Mouse (Mus musculus) bone marrow macrophage, adult 2 months (primary cell): ENCODE data around the gene Gse1. TPM values are rescaled to one million over a fixed set of nuclear protein-coding genes. Genes with fewer than 3 reads are reported as not detected.

Experiments used
- H3K27ac ChIP-seq: 2 replicates; pipeline ENCODE4 v1.5.1; 2012; ENCODE audit warnings: low read depth, low read length; ENCODE audit not compliant: insufficient read depth
- H3K4me1 ChIP-seq: 2 replicates; pipeline ENCODE4 v1.6.1; 2012; ENCODE audit warnings: low read length; ENCODE audit not compliant: control insufficient read depth, insufficient read depth
- H3K4me3 ChIP-seq: 2 replicates; pipeline ENCODE4 v1.5.1; 2012; ENCODE audit warnings: mild to moderate bottlenecking, low read length, moderate library complexity; ENCODE audit not compliant: insufficient read depth
- CTCF ChIP-seq: IDR thresholded peaks from 2 replicates; pipeline ENCODE4 v1.5.1; 2012; ENCODE audit warnings: low read depth, mild to moderate bottlenecking, low read length, moderate library complexity
- POLR2A ChIP-seq: IDR thresholded peaks from 2 replicates; pipeline ENCODE4 v1.6.1; 2012; ENCODE audit warnings: mild to moderate bottlenecking, low read depth, low read length, borderline replicate concordance
- polyA plus RNA-seq: library from polyadenylated mRNA; stranded (reverse); fragments of >200 nt; gene quantifications from 2 replicates; pipeline ENCODE4 v1.2.4, GENCODE M21; 2012; ENCODE audit not compliant: missing spikeins, insufficient read depth, insufficient read length

Gene Gse1
- polyA plus RNA-seq, 1 experiment = 15.1 TPM

- Histone ChIP-seq H3K4me3 (no peak overlapping the region), H3K27ac (no peak overlapping the region), H3K4me1 (peaks cover 35% of the 10 kb centered on the region)
- TF ChIP-seq POLR2A (no peak), CTCF (no peak)
Measured at GRCm38 (mm10) chr8:120501426-120501825, 273.2 kb downstream of the Gse1 start.

- TF ChIP-seq CTCF (no peak), POLR2A (no peak)
- Histone ChIP-seq H3K4me3 (no peak overlapping the region), H3K27ac (no peak overlapping the region), H3K4me1 (peaks cover 35% of the 10 kb centered on the region)
Measured at GRCm38 (mm10) chr8:120502428-120502827, 274.2 kb downstream of the Gse1 start.

DNA sequence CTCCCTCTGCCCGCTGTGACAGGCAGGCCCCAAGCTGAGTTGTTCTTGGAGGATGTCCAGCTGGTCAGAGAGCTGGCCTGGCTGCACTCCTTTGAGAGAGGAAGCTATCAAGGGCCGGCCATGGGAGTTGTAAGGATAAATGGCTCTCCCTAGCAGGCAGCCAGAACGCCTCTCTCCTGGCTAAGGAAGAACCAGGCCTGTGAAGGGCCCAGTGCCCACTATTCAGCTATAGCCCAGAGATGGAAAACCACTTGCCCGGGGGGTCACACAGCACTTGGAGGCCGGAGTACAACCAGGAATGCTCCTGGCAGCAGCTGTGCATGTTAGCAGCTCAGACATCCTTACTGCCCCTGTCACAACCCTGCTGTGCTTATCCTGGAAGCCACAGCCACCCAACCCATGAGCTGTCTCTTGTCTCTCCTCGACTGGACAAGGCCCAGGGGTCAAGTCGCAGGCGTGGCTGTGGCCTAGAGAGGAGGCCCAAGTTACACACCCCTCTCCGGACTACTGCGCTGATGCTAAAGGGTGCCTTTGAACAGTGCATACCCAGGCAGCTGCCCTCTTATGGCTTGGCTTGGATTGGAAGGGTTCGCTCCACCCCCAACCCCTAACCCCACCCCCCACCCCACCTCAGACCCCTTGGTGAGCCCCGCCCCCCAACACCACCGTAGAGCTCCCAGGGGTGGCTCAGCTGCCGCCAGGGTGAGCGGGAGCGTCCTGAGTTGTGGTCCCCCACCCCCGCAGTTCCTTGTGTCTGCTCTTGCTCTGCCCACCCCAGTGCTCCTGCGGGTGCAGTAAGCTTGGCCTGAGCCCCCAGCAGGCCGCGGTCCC, 276.2 kb downstream of the Gse1 start:
- Histone ChIP-seq H3K27ac (no peak overlapping the region), H3K4me3 (no peak overlapping the region), H3K4me1 (peaks cover 31% of the 10 kb centered on the region)
- TF ChIP-seq CTCF (no peak), POLR2A (no peak)

DNA sequence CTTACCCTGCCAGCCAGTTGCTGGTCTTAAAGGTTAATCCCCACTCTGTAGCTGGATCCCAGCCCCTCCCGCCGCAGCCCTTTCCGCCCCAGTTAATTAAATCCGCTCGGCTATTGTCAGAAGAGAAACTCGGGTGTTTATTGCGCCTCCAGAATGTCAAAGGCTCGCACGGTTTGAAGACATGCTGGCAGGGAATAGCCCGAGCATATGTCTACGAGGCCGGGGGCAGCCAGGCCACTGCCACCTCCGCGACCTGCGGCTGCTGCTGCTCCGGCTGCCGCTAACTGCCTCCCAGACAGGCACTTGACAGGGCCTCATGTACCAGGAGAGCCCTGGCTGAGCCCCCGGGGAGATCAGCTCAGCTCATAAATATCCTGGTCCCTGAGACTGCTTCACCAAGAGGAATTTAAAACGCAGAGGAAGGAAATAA, 276.8 kb downstream of the Gse1 start:
- TF ChIP-seq CTCF = no peak
- TF ChIP-seq POLR2A = no peak
- Histone ChIP-seq H3K4me3 (no peak overlapping the region), H3K27ac (no peak overlapping the region), H3K4me1 (peaks cover 37% of the 10 kb centered on the region)

DNA sequence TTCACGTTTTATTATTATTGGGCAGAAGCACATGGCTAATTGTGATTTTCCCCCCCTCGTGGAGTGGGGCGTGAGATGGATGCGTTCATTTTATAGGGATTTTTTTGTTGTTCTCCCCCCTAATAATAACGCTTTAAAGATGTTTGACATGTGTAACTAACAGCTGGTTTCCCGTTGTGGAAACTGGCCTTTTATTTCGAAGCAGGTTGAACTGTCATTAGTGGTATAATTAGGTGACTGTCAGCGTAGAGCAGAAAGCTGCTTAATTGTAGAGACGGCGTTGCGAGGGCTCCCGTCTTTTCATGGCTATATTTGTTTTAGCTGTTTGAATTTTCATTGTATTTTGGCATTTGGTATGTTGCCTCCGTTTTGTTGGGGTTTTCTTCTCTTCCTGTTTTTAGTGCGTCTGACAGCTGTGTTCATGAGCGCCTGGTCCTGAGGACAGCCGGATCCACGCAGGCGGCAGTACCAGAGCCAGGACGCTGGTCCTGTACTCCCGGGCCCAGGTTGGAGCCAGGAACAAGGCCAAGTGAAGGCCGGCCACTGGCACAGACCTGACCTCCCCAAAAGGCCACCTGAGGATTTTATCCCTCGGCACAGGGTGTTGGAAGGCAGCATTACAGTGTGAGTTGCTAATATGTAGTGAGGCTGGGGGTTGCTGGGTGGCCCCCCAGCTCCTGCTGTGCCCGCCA, 277.5 kb downstream of the Gse1 start:
- no peak overlapping the region for H3K4me3 ChIP-seq
- H3K27ac ChIP-seq = no peak overlapping the region
- TF ChIP-seq POLR2A (no peak), CTCF (no peak)
- H3K4me1 ChIP-seq = peaks cover 40% of the 10 kb centered on the region

DNA sequence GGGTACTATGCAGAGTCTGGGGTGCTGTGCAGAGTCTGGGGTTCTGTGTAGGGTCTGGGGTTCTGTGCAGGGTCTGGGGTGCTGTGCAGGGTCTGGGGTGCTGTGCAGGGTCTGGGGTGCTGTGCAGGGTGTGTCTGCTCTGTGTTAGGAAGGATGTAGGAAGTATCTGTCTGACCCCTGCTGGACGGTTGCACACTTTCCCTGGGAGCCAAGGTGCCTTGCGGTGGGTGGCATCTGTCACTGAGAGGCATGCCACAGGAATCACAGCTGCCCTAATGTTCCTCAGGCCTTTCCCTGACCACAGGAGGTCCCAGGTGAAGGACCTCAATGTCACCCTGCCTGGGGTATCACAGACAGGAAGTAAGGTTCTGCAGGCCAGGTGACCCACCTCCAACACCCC, 278.3 kb downstream of the Gse1 start:
- no peak overlapping the region for H3K4me3 ChIP-seq
- H3K27ac ChIP-seq = no peak overlapping the region
- no peak for TF ChIP-seq CTCF
- TF ChIP-seq POLR2A = no peak
- H3K4me1 ChIP-seq = peaks cover 39% of the 10 kb centered on the region

GRCm38 (mm10) chr8:120507290-120507689, 279.0 kb downstream of the Gse1 start:
- Histone ChIP-seq H3K4me1 (peaks cover 32% of the 10 kb centered on the region), H3K27ac (no peak overlapping the region), H3K4me3 (no peak overlapping the region)
- no peak for TF ChIP-seq POLR2A
- TF ChIP-seq CTCF = no peak

GRCm38 (mm10) chr8:120509136-120510034, 281.1 kb downstream of the Gse1 start:
- no peak overlapping the region for H3K27ac ChIP-seq
- peaks cover 23% of the 10 kb centered on the region for H3K4me1 ChIP-seq
- TF ChIP-seq CTCF (no peak), POLR2A (no peak)
- H3K4me3 ChIP-seq = no peak overlapping the region

- TF ChIP-seq POLR2A (no peak), CTCF (no peak)
- Histone ChIP-seq H3K4me3 (no peak overlapping the region), H3K27ac (no peak overlapping the region), H3K4me1 (peaks cover 22% of the 10 kb centered on the region)
Measured at GRCm38 (mm10) chr8:120510035-120510416, 281.8 kb downstream of the Gse1 start.
